Mouse (Mus musculus) hindbrain, embryonic 15.5 days (tissue): ENCODE data around the gene Cyp1b1. TPM values are rescaled to one million over a fixed set of nuclear protein-coding genes. Genes with fewer than 3 reads are reported as not detected.
A peak's percentile ranks its signal among the peaks of the same experiment; 100 is the strongest.

Experiments
- ATAC-seq: fragments of 200-750 bp; cut with Nextera tagmentation; 2 replicates; pipeline ENCODE4 v1.8.0; 2017; ENCODE audit warnings: low read depth, moderate number of reproducible peaks, moderate TSS enrichment; ENCODE audit not compliant: low FRiP score
- H3K27ac ChIP-seq: fragments of 300-500 bp; sonication (generic); replicated peaks from 2 replicates; pipeline ENCODE4 v1.5.1; 2015; ENCODE audit warnings: mild to moderate bottlenecking, inconsistent platforms
- H3K27me3 ChIP-seq: fragments of 300-500 bp; sonication (generic); 2 replicates; pipeline ENCODE4 v1.6.1; 2015; ENCODE audit warnings: control low read depth, inconsistent platforms
- H3K36me3 ChIP-seq: fragments of 300-500 bp; sonication (generic); 2 replicates; pipeline ENCODE4 v1.6.1; 2015; ENCODE audit warnings: control low read depth, inconsistent platforms
- H3K4me1 ChIP-seq: fragments of 300-500 bp; sonication (generic); replicated peaks from 2 replicates; pipeline ENCODE4 v1.6.1; 2015; ENCODE audit warnings: control low read depth, inconsistent platforms
- H3K4me2 ChIP-seq: fragments of 300-500 bp; sonication (generic); 2 replicates; pipeline ENCODE4 v1.6.1; 2015; ENCODE audit warnings: moderate library complexity, mild to moderate bottlenecking, inconsistent platforms
- H3K4me3 ChIP-seq: fragments of 300-500 bp; sonication (generic); 2 replicates; pipeline ENCODE4 v1.5.1; 2015; ENCODE audit warnings: mild to moderate bottlenecking, inconsistent platforms
- H3K9ac ChIP-seq: fragments of 300-500 bp; sonication (generic); 2 replicates; pipeline ENCODE4 v1.6.1; 2015; ENCODE audit warnings: inconsistent platforms
- H3K9me3 ChIP-seq: fragments of 300-500 bp; sonication (generic); 2 replicates; pipeline ENCODE4 v1.6.1; 2016; ENCODE audit warnings: control low read depth, inconsistent platforms
- WGBS: fragments of 180-500 bp; shearing (Covaris S2); methylation state at CpG from one replicate; pipeline ENCODE4 v1.1.7; 2015; 5-methylcytosine and 5-hydroxymethylcytosine counted together
- polyA plus RNA-seq: library from polyadenylated mRNA; unstranded; fragments of >200 nt; fragmentation: Nextera tagmentation; extraction: Ambion mirVana; gene quantifications from 2 replicates; pipeline ENCODE4 v1.2.1, GENCODE M21; 2015

The Cyp1b1 gene
- polyA plus RNA-seq, 1 experiment from 2014 or later, result 8.1 TPM

- Histone ChIP-seq H3K4me3 (peak overlapping the region; percentile 43; the same call in 1 of the 2 replicates), H3K4me1 (peaks cover 37% of the 10 kb centered on the region), H3K27me3 (peaks cover 71% of the 10 kb centered on the region), H3K9ac (no peak overlapping the region), H3K27ac (no peak overlapping the region), H3K4me2 (no peak overlapping the region; the same call in 1 of the 2 replicates), H3K36me3 (no peaks in the 10 kb centered on the region), H3K9me3 (no peaks in the 10 kb centered on the region)
- WGBS, result 5% methylated on average over 9 of the region's 9 CpGs
- ATAC-seq, result no peak
These were observed 2.3 kb downstream of the Cyp1b1 start for GRCm38 (mm10) chr17:79712536-79712935.

DNA sequence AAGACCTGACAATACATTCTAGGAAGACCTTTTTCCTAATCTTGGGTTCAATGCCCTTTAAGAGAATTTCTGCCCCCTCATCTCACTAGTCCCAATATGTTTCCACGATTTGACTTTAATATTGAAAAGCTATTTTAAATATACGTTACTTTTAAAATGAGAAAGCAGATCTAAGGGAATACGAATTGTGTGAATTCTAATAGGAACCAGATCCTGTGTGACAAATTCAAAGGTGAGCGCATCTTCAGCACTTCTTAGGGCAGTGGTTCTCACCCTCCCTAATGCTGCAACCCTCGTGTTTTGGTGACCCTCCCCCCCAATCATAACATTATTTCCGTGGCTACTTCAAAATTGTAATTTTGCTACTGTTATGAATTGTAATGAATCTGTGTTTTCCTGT is 2.9 kb downstream of the Cyp1b1 start:
- Histone ChIP-seq H3K4me3 (no peak overlapping the region), H3K9ac (no peak overlapping the region), H3K27ac (no peak overlapping the region), H3K36me3 (no peaks in the 10 kb centered on the region), H3K27me3 (peaks cover 65% of the 10 kb centered on the region), H3K4me1 (peaks cover 37% of the 10 kb centered on the region), H3K4me2 (no peak overlapping the region), H3K9me3 (no peaks in the 10 kb centered on the region)
- no peak for ATAC-seq
- WGBS, result 16% methylated on average over 6 of the region's 6 CpGs

GRCm38 (mm10) chr17:79710246-79710842 is 4.5 kb downstream of the Cyp1b1 start:
- WGBS, result 11% methylated on average over 15 of the region's 15 CpGs
- Histone ChIP-seq H3K27ac (no peak overlapping the region), H3K9ac (no peak overlapping the region), H3K27me3 (peaks cover 53% of the 10 kb centered on the region), H3K9me3 (no peaks in the 10 kb centered on the region), H3K4me1 (peaks cover 29% of the 10 kb centered on the region), H3K36me3 (no peaks in the 10 kb centered on the region), H3K4me3 (no peak overlapping the region), H3K4me2 (no peak overlapping the region)
- ATAC-seq, result no peak

DNA sequence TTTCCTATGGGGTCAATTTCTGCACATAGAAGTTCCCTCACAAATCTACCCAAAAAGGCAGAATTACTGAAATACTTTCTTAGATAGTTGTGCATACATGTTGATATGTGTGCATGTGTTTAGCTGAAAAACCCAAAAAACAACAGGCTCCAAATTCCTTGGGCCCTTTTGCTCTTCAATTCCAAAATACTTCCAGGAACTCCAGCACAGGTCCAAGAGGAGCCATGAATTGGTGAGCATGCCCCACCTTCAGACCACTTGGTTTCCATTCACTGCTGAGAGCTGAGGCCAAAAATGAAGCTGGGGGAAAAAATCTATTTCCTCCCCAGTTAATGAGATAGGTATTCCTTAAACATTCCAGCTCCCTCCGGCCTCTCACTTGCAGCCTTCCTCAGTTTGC is 5.1 kb downstream of the Cyp1b1 start:
- 67% methylated on average over 1 of the region's 1 CpGs for WGBS
- Histone ChIP-seq H3K9ac (no peak overlapping the region), H3K4me3 (no peak overlapping the region), H3K9me3 (no peaks in the 10 kb centered on the region), H3K36me3 (no peaks in the 10 kb centered on the region), H3K27ac (no peak overlapping the region), H3K4me2 (no peak overlapping the region), H3K4me1 (peaks cover 23% of the 10 kb centered on the region), H3K27me3 (peaks cover 47% of the 10 kb centered on the region)
- ATAC-seq, result no peak

- H3K9me3 ChIP-seq, result no peaks in the 10 kb centered on the region
- no peaks in the 10 kb centered on the region for H3K36me3 ChIP-seq
- WGBS, result 13% methylated on average over 7 of the region's 7 CpGs
- peaks cover 7% of the 10 kb centered on the region for H3K4me1 ChIP-seq
- no peak overlapping the region for H3K9ac ChIP-seq
- no peak for ATAC-seq
- H3K27ac ChIP-seq, result no peak overlapping the region
- no peak overlapping the region for H3K4me2 ChIP-seq
- no peak overlapping the region for H3K4me3 ChIP-seq
- H3K27me3 ChIP-seq, result peaks cover 31% of the 10 kb centered on the region
These were observed 6.7 kb downstream of the Cyp1b1 start for GRCm38 (mm10) chr17:79708168-79708567.

- Histone ChIP-seq H3K4me3 (no peak overlapping the region), H3K4me1 (no peaks in the 10 kb centered on the region), H3K9me3 (no peaks in the 10 kb centered on the region), H3K36me3 (no peaks in the 10 kb centered on the region), H3K27ac (no peak overlapping the region), H3K4me2 (no peak overlapping the region), H3K9ac (no peak overlapping the region), H3K27me3 (peaks cover 14% of the 10 kb centered on the region)
- ATAC-seq, result no peak
- 77% methylated on average over 9 of the region's 9 CpGs for WGBS
These were observed 9.0 kb downstream of the Cyp1b1 start for GRCm38 (mm10) chr17:79705671-79706455.

- H3K27ac ChIP-seq, result no peak overlapping the region
- H3K36me3 ChIP-seq, result no peaks in the 10 kb centered on the region
- no peak overlapping the region for H3K4me2 ChIP-seq
- no peak for ATAC-seq
- WGBS, result 83% methylated on average over 5 of the region's 5 CpGs
- no peaks in the 10 kb centered on the region for H3K9me3 ChIP-seq
- no peaks in the 10 kb centered on the region for H3K27me3 ChIP-seq
- no peaks in the 10 kb centered on the region for H3K4me1 ChIP-seq
- H3K9ac ChIP-seq, result no peak overlapping the region
- H3K4me3 ChIP-seq, result no peak overlapping the region
These were observed 14.0 kb downstream of the Cyp1b1 start for GRCm38 (mm10) chr17:79700871-79701270.

GRCm38 (mm10) chr17:79699197-79699596 is 15.7 kb downstream of the Cyp1b1 start:
- H3K9me3 ChIP-seq, result no peaks in the 10 kb centered on the region
- H3K4me2 ChIP-seq, result no peak overlapping the region
- 35% methylated on average over 1 of the region's 1 CpGs for WGBS
- H3K4me1 ChIP-seq, result no peaks in the 10 kb centered on the region
- no peak overlapping the region for H3K27ac ChIP-seq
- no peaks in the 10 kb centered on the region for H3K36me3 ChIP-seq
- no peak for ATAC-seq
- H3K9ac ChIP-seq, result no peak overlapping the region
- H3K27me3 ChIP-seq, result no peaks in the 10 kb centered on the region
- no peak overlapping the region for H3K4me3 ChIP-seq

DNA sequence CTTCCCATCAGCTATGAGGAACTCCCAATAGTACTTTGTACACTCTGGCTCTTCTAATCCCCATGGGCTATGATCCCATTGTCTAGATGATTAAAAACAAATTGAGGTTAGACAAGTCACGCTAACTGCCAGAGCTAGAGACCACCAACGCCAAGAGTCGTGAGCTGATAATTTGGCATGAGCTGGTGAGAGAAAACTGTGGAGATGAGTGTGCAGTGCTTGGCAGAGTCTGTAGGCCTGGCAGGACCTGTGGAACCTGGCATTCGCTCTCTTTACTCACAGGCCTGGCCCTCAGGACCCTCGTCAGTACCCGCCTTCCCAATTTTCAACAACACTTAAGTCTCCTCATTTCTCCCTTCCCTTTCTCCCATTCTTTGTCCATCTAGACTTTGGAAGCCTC is 19.3 kb downstream of the Cyp1b1 start:
- H3K4me3 ChIP-seq, result no peak overlapping the region
- H3K9me3 ChIP-seq, result no peaks in the 10 kb centered on the region
- no peaks in the 10 kb centered on the region for H3K36me3 ChIP-seq
- H3K4me2 ChIP-seq, result no peak overlapping the region
- no peaks in the 10 kb centered on the region for H3K27me3 ChIP-seq
- H3K27ac ChIP-seq, result no peak overlapping the region
- H3K4me1 ChIP-seq, result no peaks in the 10 kb centered on the region
- H3K9ac ChIP-seq, result no peak overlapping the region
- WGBS, result 83% methylated on average over 6 of the region's 6 CpGs
- no peak for ATAC-seq

GRCm38 (mm10) chr17:79695106-79695505 is 19.8 kb downstream of the Cyp1b1 start:
- Histone ChIP-seq H3K27ac (no peak overlapping the region), H3K27me3 (no peaks in the 10 kb centered on the region), H3K4me1 (no peaks in the 10 kb centered on the region), H3K9ac (no peak overlapping the region), H3K4me2 (no peak overlapping the region), H3K4me3 (no peak overlapping the region), H3K9me3 (no peaks in the 10 kb centered on the region), H3K36me3 (no peaks in the 10 kb centered on the region)
- no peak for ATAC-seq
- WGBS, result 78% methylated on average over 4 of the region's 4 CpGs

- H3K9me3 ChIP-seq, result no peaks in the 10 kb centered on the region
- H3K36me3 ChIP-seq, result no peaks in the 10 kb centered on the region
- WGBS, result 87% methylated on average over 2 of the region's 2 CpGs
- H3K27ac ChIP-seq, result no peak overlapping the region
- ATAC-seq, result no peak
- no peak overlapping the region for H3K4me3 ChIP-seq
- no peak overlapping the region for H3K4me2 ChIP-seq
- H3K9ac ChIP-seq, result no peak overlapping the region
- no peaks in the 10 kb centered on the region for H3K4me1 ChIP-seq
- no peaks in the 10 kb centered on the region for H3K27me3 ChIP-seq
These were observed 44.0 kb downstream of the Cyp1b1 start for GRCm38 (mm10) chr17:79670837-79671236.

GRCm38 (mm10) chr17:79664106-79664417 is 50.8 kb downstream of the Cyp1b1 start:
- Histone ChIP-seq H3K4me1 (no peaks in the 10 kb centered on the region), H3K36me3 (no peaks in the 10 kb centered on the region), H3K27me3 (no peaks in the 10 kb centered on the region), H3K27ac (no peak overlapping the region), H3K9me3 (no peaks in the 10 kb centered on the region), H3K4me2 (no peak overlapping the region), H3K4me3 (no peak overlapping the region), H3K9ac (no peak overlapping the region)
- ATAC-seq, result no peak
- WGBS, result 91% methylated on average over 2 of the region's 2 CpGs
